Mouse (Mus musculus) intestine, embryonic 15.5 days (tissue): ENCODE results near the gene Tnrc6c. TPM values are rescaled to one million over a fixed set of nuclear protein-coding genes. Genes with fewer than 3 reads are reported as not detected.
A peak's percentile ranks its signal among the peaks of the same experiment; 100 is the strongest.

Experiments used
- ATAC-seq: fragments of 200-750 bp; cut with Nextera tagmentation; 2 replicates; pipeline ENCODE4 v1.8.0; 2017; ENCODE audit warnings: moderate TSS enrichment, moderate library complexity
- H3K27ac ChIP-seq: fragments of 300-500 bp; sonication (generic); 2 replicates; pipeline ENCODE4 v1.5.1; 2015; ENCODE audit warnings: mild to moderate bottlenecking, inconsistent platforms
- H3K27me3 ChIP-seq: fragments of 300-500 bp; sonication (generic); replicated peaks from 2 replicates; pipeline ENCODE4 v1.6.1; 2015; ENCODE audit warnings: inconsistent platforms
- H3K36me3 ChIP-seq: fragments of 300-500 bp; sonication (generic); 2 replicates; pipeline ENCODE4 v1.6.1; 2015; ENCODE audit warnings: inconsistent platforms
- H3K4me1 ChIP-seq: fragments of 300-500 bp; sonication (generic); replicated peaks from 2 replicates; pipeline ENCODE4 v1.6.1; 2015; ENCODE audit warnings: inconsistent platforms
- H3K4me2 ChIP-seq: fragments of 300-500 bp; sonication (generic); replicated peaks from 2 replicates; pipeline ENCODE4 v1.6.1; 2015; ENCODE audit warnings: mild to moderate bottlenecking, inconsistent platforms
- H3K4me3 ChIP-seq: fragments of 300-500 bp; sonication (generic); replicated peaks from 2 replicates; pipeline ENCODE4 v1.5.1; 2015; ENCODE audit warnings: inconsistent platforms
- H3K9ac ChIP-seq: fragments of 300-500 bp; sonication (generic); 2 replicates; pipeline ENCODE4 v1.6.1; 2015; ENCODE audit warnings: inconsistent platforms
- H3K9me3 ChIP-seq: fragments of 300-500 bp; sonication (generic); 2 replicates; pipeline ENCODE4 v1.6.1; 2016; ENCODE audit warnings: inconsistent platforms
- WGBS: fragments of 180-500 bp; shearing (Covaris S2); methylation state at CpG from one replicate; pipeline ENCODE4 v1.1.7; 2015; 5-methylcytosine and 5-hydroxymethylcytosine counted together
- polyA plus RNA-seq: library from polyadenylated mRNA; unstranded; fragments of >200 nt; fragmentation: Nextera tagmentation; extraction: Ambion mirVana; gene quantifications from 2 replicates; pipeline ENCODE4 v1.2.1, GENCODE M21; 2015

Tnrc6c gene
- polyA plus RNA-seq, 1 experiment from 2014 or later = 9.6 TPM

- peak; percentile 83 for ATAC-seq
Measured at GRCm38 (mm10) chr11:117809407-117810311, 155.6 kb downstream of the Tnrc6c start, which contains the start of the genes Gm20708 and Syngr2. Gene Gm20708 (plus strand): TSS chr11:117809668. Gene Syngr2 (plus strand): TSS chr11:117809668.

GRCm38 (mm10) chr11:117810401-117811046 is 156.4 kb downstream of the Tnrc6c start:
- no peaks in the 10 kb centered on the region for H3K9me3 ChIP-seq
- peak; percentile 90 for ATAC-seq
- peak overlapping the region; percentile 82 for H3K4me3 ChIP-seq
- peaks cover 31% of the 10 kb centered on the region for H3K36me3 ChIP-seq
- under 1% methylated on average over 21 of the region's 21 CpGs for WGBS
- peak overlapping the region; percentile 77 for H3K9ac ChIP-seq
- H3K4me1 ChIP-seq = peaks cover 19% of the 10 kb centered on the region
- H3K4me2 ChIP-seq = peak overlapping the region; percentile 95
- H3K27me3 ChIP-seq = no peaks in the 10 kb centered on the region
- peak overlapping the region; percentile 89 for H3K27ac ChIP-seq

More at GRCm38 (mm10) chr11:117809407-117810311, 155.6 kb downstream of the Tnrc6c start, which contains the start of the genes Gm20708 and Syngr2:
- Histone ChIP-seq H3K9me3 (no peaks in the 10 kb centered on the region), H3K9ac (peak within 1 kb of the TSS; percentile 77), H3K27ac (peak within 1 kb of the TSS; percentile 89), H3K27me3 (no peaks in the 10 kb centered on the region), H3K4me1 (peaks cover 19% of the 10 kb centered on the region), H3K4me3 (peak within 1 kb of the TSS; percentile 82), H3K4me2 (peak within 1 kb of the TSS; percentile 95), H3K36me3 (peaks cover 25% of the 10 kb centered on the region)
- under 1% methylated on average over 74 of the region's 75 CpGs for WGBS

Other genes with a start within 250 kb of the Tnrc6c start
- not detected in 2 replicates for gene Gm11733, start 169.9 kb upstream of the Tnrc6c start, polyA plus RNA-seq
- gene Tmc8, start 127.8 kb downstream of the Tnrc6c start, polyA plus RNA-seq = 6.6 and 7.7 TPM in 2 replicates
- gene Tmc6, start 127.9 kb downstream of the Tnrc6c start, polyA plus RNA-seq = 28.3 and 34.7 TPM in 2 replicates
- gene 6030468B19Rik, start 143.4 kb downstream of the Tnrc6c start, polyA plus RNA-seq = 1.1 and 1.2 TPM in 2 replicates
- 0.26 and 0.38 TPM in 2 replicates for gene Gm20708, start 155.4 kb downstream of the Tnrc6c start, polyA plus RNA-seq
- 135 and 151 TPM in 2 replicates for gene Syngr2, start 155.4 kb downstream of the Tnrc6c start, polyA plus RNA-seq
- gene Afmid, start 171.6 kb downstream of the Tnrc6c start, polyA plus RNA-seq = 8.3 and 8.9 TPM in 2 replicates
- 144 and 146 TPM in 2 replicates for gene Tk1, start 171.8 kb downstream of the Tnrc6c start, polyA plus RNA-seq
- 307 and 336 TPM in 2 replicates for gene Birc5, start 195.0 kb downstream of the Tnrc6c start, polyA plus RNA-seq
- gene Tmem235, start 206.5 kb downstream of the Tnrc6c start, polyA plus RNA-seq = not detected in 2 replicates
- gene Tha1, start 219.2 kb downstream of the Tnrc6c start, polyA plus RNA-seq = 7.1 and 9.7 TPM in 2 replicates